ENCODE assay signal across 9 mouse cellular contexts in the genomic region with DNA sequence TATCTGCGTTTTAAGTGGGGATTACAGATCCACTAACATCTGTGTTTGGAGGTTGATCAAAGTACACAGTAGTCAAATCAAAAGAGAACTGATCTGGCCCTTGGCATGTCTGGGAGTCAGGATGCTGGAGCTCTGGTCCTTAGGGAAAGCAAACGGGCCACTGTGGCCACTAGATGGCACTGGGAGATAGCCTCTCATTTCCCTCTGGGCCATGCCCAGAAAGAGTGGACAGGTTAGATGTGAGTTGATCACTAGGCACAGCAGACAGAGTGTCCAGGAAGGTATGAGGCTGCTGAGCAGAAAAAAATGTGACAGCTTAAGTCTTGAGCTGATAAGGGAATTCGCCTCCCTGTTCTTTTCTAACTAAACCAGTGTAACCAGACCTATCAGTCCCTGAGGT. TPM values are rescaled to one million over a fixed set of nuclear protein-coding genes. Genes with fewer than 3 reads are reported as not detected.
DNase-seq lines count a peak whose midpoint lies in the region; ATAC-seq and TF ChIP-seq lines count a peak whose summit lies in the region.
"Had no signal": no experiment of that assay in that cellular context is flagged by ENCODE, and none has a peak within 500 bp of the region (broad histone marks: within the 10 kb centered on the region; RNA-seq: fewer than 3 reads in every experiment).

No protein-coding gene starts in this region.

- H3K27ac ChIP-seq in hindbrain, embryonic 11.5 days (ENCODE audit: low read depth, low read length) = no peak overlapping the region
- no peak overlapping the region for H3K27ac ChIP-seq in hindbrain, embryonic 13.5 days
- no peak overlapping the region for H3K27ac ChIP-seq in embryonic facial prominence, embryonic 14.5 days (replicated peaks; ENCODE audit: low read depth, low read length)
- no peak overlapping the region for H3K27ac ChIP-seq in left cerebral cortex, adult 2 months
- H3K27ac ChIP-seq: lung, embryonic 15.5 days had no signal

- no peaks in the 10 kb centered on the region for H3K4me1 ChIP-seq in hindbrain, embryonic 11.5 days (replicated peaks; ENCODE audit: control insufficient read depth, insufficient read depth, low read length)
- H3K4me1 ChIP-seq in hindbrain, embryonic 13.5 days (replicated peaks) = no peaks in the 10 kb centered on the region
- H3K4me1 ChIP-seq in embryonic facial prominence, embryonic 14.5 days (ENCODE audit: control insufficient read depth, insufficient read depth, low read length) = peaks cover 8% of the 10 kb centered on the region; the same call in 1 of the 2 replicates
- H3K4me1 ChIP-seq: lung, embryonic 15.5 days had no signal

- H3K4me3 ChIP-seq in hindbrain, embryonic 11.5 days (ENCODE audit: low read depth, low read length) = no peak overlapping the region
- no peak overlapping the region for H3K4me3 ChIP-seq in hindbrain, embryonic 13.5 days
- no peak overlapping the region for H3K4me3 ChIP-seq in embryonic facial prominence, embryonic 14.5 days (ENCODE audit: low read depth, low read length)
- H3K4me3 ChIP-seq in left cerebral cortex, adult 2 months = no peak overlapping the region
- H3K4me3 ChIP-seq: lung, embryonic 15.5 days had no signal

- WGBS in hindbrain, embryonic 11.5 days = 9% methylated on average over 3 of the region's 3 CpGs
- 10% methylated on average over 3 of the region's 3 CpGs for WGBS in hindbrain, embryonic 13.5 days
- WGBS in embryonic facial prominence, embryonic 14.5 days = 25% methylated on average over 3 of the region's 3 CpGs

- peak; percentile 69 for DNase-seq in hindbrain, embryonic 11.5 days (ENCODE audit: low spot score)
- DNase-seq in adrenal gland, postnatal 10 days = peak; percentile 73
- DNase-seq in embryonic facial prominence, embryonic 14.5 days (ENCODE audit: low spot score) = peak; percentile 64
- peak; percentile 37 for DNase-seq in induced T-regulatory cell, adult 2 months (ENCODE audit: low read depth)
- peak; percentile 68 to 72 for DNase-seq in left cerebral cortex, adult 2 months (ENCODE audit: extremely low spot score in 1 of 2, low spot score in 2 of 2)
- DNase-seq in urinary bladder, adult 2 months (ENCODE audit: low spot score) = peak; percentile 38

- H3K36me3 ChIP-seq in hindbrain, embryonic 11.5 days (ENCODE audit: control insufficient read depth, insufficient read depth, low read length) = no peaks in the 10 kb centered on the region
- H3K36me3 ChIP-seq in hindbrain, embryonic 13.5 days = no peaks in the 10 kb centered on the region
- no peaks in the 10 kb centered on the region for H3K36me3 ChIP-seq in embryonic facial prominence, embryonic 14.5 days (ENCODE audit: control insufficient read depth, insufficient read depth, low read length)
- H3K36me3 ChIP-seq: lung, embryonic 15.5 days had no signal

- no peaks in the 10 kb centered on the region for H3K27me3 ChIP-seq in hindbrain, embryonic 11.5 days (ENCODE audit: control insufficient read depth, insufficient read depth, low read length)
- no peaks in the 10 kb centered on the region for H3K27me3 ChIP-seq in hindbrain, embryonic 13.5 days
- no peaks in the 10 kb centered on the region for H3K27me3 ChIP-seq in embryonic facial prominence, embryonic 14.5 days (replicated peaks; ENCODE audit: control insufficient read depth, insufficient read depth, low read length)
- H3K27me3 ChIP-seq: lung, embryonic 15.5 days had no signal

- H3K9ac ChIP-seq in hindbrain, embryonic 11.5 days (ENCODE audit: low read depth, low read length) = no peak overlapping the region
- no peak overlapping the region for H3K9ac ChIP-seq in hindbrain, embryonic 13.5 days
- no peak overlapping the region for H3K9ac ChIP-seq in embryonic facial prominence, embryonic 14.5 days (ENCODE audit: low read depth, low read length)
- H3K9ac ChIP-seq: lung, embryonic 15.5 days had no signal

- no peaks in the 10 kb centered on the region for H3K9me3 ChIP-seq in hindbrain, embryonic 11.5 days (ENCODE audit: control insufficient read depth, low read length)
- no peaks in the 10 kb centered on the region for H3K9me3 ChIP-seq in hindbrain, embryonic 13.5 days
- H3K9me3 ChIP-seq in embryonic facial prominence, embryonic 14.5 days (ENCODE audit: control insufficient read depth, low read length) = no peaks in the 10 kb centered on the region
- H3K9me3 ChIP-seq: lung, embryonic 15.5 days had no signal

- no peak overlapping the region for H3K4me2 ChIP-seq in hindbrain, embryonic 11.5 days (replicated peaks; ENCODE audit: low read depth, low read length)
- H3K4me2 ChIP-seq in hindbrain, embryonic 13.5 days = no peak overlapping the region
- no peak overlapping the region for H3K4me2 ChIP-seq in embryonic facial prominence, embryonic 14.5 days (ENCODE audit: low read depth, low read length)
- H3K4me2 ChIP-seq: lung, embryonic 15.5 days had no signal

- no peak for ATAC-seq in hindbrain, embryonic 11.5 days (ENCODE audit: low FRiP score)
- ATAC-seq in hindbrain, embryonic 13.5 days (ENCODE audit: low FRiP score) = no peak
- ATAC-seq in embryonic facial prominence, embryonic 14.5 days (ENCODE audit: low read depth) = 0 out of 2 replicates have a peak, but pooled peaks have one; percentile 54
- 0 out of 2 replicates have a peak, but pooled peaks have one; percentile 37 for ATAC-seq in monocyte, adult 5-6 weeks (replicated peaks; ENCODE audit: insufficient number of reproducible peaks, low FRiP score, low TSS enrichment, poor library complexity, severe bottlenecking)

- TF ChIP-seq CTCF in left cerebral cortex, adult 2 months (IDR thresholded peaks at IDR 0.05) = peak; percentile 86

- intact Hi-C loops in left cerebral cortex, adult 2 months (cut with DNase I) = loop anchor here (1.0 to 2.0 kb wide), 2 partner anchors 74 to 103 kb away; no protein-coding TSS in a partner anchor

RNA-seq across cellular contexts. Expression of a gene that starts 6.1 kb away (rescaled TPM):
- 4.3 and 4.7 TPM in 2 replicates for polyA plus RNA-seq in hindbrain, embryonic 11.5 days (2014; fragmentation: Nextera tagmentation; extraction: Ambion mirVana)
- polyA plus RNA-seq in hindbrain, embryonic 13.5 days (2015; fragmentation: Nextera tagmentation; extraction: Ambion mirVana) = 2.1 and 2.5 TPM in 2 replicates
- 1 to 10 TPM; 1.5 to 2.0 TPM for total RNA-seq in adrenal gland, postnatal 10 days (2021)
- polyA plus RNA-seq in embryonic facial prominence, embryonic 14.5 days (2014; fragmentation: Nextera tagmentation; extraction: Ambion mirVana) = 2.5 and 3.5 TPM in 2 replicates
- 10 to 100 TPM in 1 of 2 experiments, 1 to 10 TPM in 1; 9.1 to 12.1 TPM for total RNA-seq in left cerebral cortex, adult 2 months (2021)
- 0.29 to 0.32 TPM in 2 of 3 replicates, not detected in the other for total RNA-seq in monocyte, adult 5-6 weeks (2017)
- polyA plus RNA-seq in urinary bladder, adult 2 months (2012; rRNA removed) = 20.9 and 22.1 TPM in 2 replicates

RNA-seq across cellular contexts. Expression of a gene that starts 15.5 kb away (rescaled TPM):
- 7.5 and 8.8 TPM in 2 replicates for polyA plus RNA-seq in hindbrain, embryonic 11.5 days (2014; fragmentation: Nextera tagmentation; extraction: Ambion mirVana)
- polyA plus RNA-seq in hindbrain, embryonic 13.5 days (2015; fragmentation: Nextera tagmentation; extraction: Ambion mirVana) = 44.1 and 49.8 TPM in 2 replicates
- 10 to 100 TPM; 12.9 to 13.4 TPM for total RNA-seq in adrenal gland, postnatal 10 days (2021)
- polyA plus RNA-seq in embryonic facial prominence, embryonic 14.5 days (2014; fragmentation: Nextera tagmentation; extraction: Ambion mirVana) = 8.1 and 9.5 TPM in 2 replicates
- 10 to 100 TPM; 24.7 to 33.1 TPM for total RNA-seq in left cerebral cortex, adult 2 months (2021)
- total RNA-seq in monocyte, adult 5-6 weeks (2017) = 47.0 to 75.7 TPM (median 65.1 TPM) in 3 replicates
- 8.0 and 9.4 TPM in 2 replicates for polyA plus RNA-seq in urinary bladder, adult 2 months (2012; rRNA removed)

Comparison
In these comparisons a context has a peak if more than half of its experiments do, and no peak if none do; other contexts are left out.
1. ATAC-seq: peak in embryonic facial prominence, embryonic 14.5 days (single experiment) and monocyte, adult 5-6 weeks (single experiment); none in hindbrain, embryonic 11.5 days (single experiment) and hindbrain, embryonic 13.5 days (single experiment).
2. Peak in every context shown above with its lines, with median percentiles within 50 percentile points of each other: DNase-seq.